In genomic region chr11:94346611-94347010, GRCm38 (mm10) we compare ENCODE assay signal across 12 mouse cellular contexts. TPM values are rescaled to one million over a fixed set of nuclear protein-coding genes. Genes with fewer than 3 reads are reported as not detected.
A peak's percentile ranks its signal among the peaks of the same experiment; 100 is the strongest.
DNase-seq lines count a peak whose midpoint lies in the region; ATAC-seq and TF ChIP-seq lines count a peak whose summit lies in the region.
"Had no signal": no experiment of that assay in that cellular context is flagged by ENCODE, and none has a peak within 500 bp of the region (broad histone marks: within the 10 kb centered on the region; RNA-seq: fewer than 3 reads in every experiment).

No protein-coding gene starts in this region.

- H3K27ac ChIP-seq in embryonic facial prominence, embryonic 14.5 days (replicated peaks; ENCODE audit: low read depth, low read length): no peak overlapping the region
- H3K27ac ChIP-seq in embryonic facial prominence, embryonic 10.5 days (replicated peaks): no peak overlapping the region
- H3K27ac ChIP-seq: hindbrain, embryonic 12.5 days had no signal

- no peak overlapping the region for H3K4me3 ChIP-seq in embryonic facial prominence, embryonic 14.5 days (ENCODE audit: low read depth, low read length)
- no peak overlapping the region for H3K4me3 ChIP-seq in embryonic facial prominence, embryonic 10.5 days
- H3K4me3 ChIP-seq in lung, adult 2 months (replicated peaks; ENCODE audit: extremely low read depth, low read depth, low read length): no peak overlapping the region
- H3K4me3 ChIP-seq: hindbrain, embryonic 12.5 days; megakaryocyte, embryonic 14.5 days had no signal

- H3K4me1 ChIP-seq in embryonic facial prominence, embryonic 14.5 days (ENCODE audit: control insufficient read depth, insufficient read depth, low read length): peaks cover 6% of the 10 kb centered on the region; the same call in 1 of the 2 replicates
- peaks cover 32% of the 10 kb centered on the region for H3K4me1 ChIP-seq in embryonic facial prominence, embryonic 10.5 days
- H3K4me1 ChIP-seq in lung, adult 2 months (ENCODE audit: control insufficient read depth, insufficient read depth, low read length): peaks cover 30% of the 10 kb centered on the region

- 53% methylated on average over 3 of the region's 3 CpGs for WGBS in embryonic facial prominence, embryonic 14.5 days
- 71% methylated on average over 3 of the region's 3 CpGs for WGBS in embryonic facial prominence, embryonic 10.5 days
- WGBS in lung, adult 2 months: 18% methylated on average over 3 of the region's 3 CpGs

- H3K9me3 ChIP-seq in embryonic facial prominence, embryonic 14.5 days (ENCODE audit: control insufficient read depth, low read length): no peaks in the 10 kb centered on the region
- H3K9me3 ChIP-seq in embryonic facial prominence, embryonic 10.5 days: no peaks in the 10 kb centered on the region
- H3K9me3 ChIP-seq: hindbrain, embryonic 12.5 days had no signal

- H3K4me2 ChIP-seq in embryonic facial prominence, embryonic 14.5 days (ENCODE audit: low read depth, low read length): no peak overlapping the region
- H3K4me2 ChIP-seq: hindbrain, embryonic 12.5 days had no signal

- H3K36me3 ChIP-seq in embryonic facial prominence, embryonic 14.5 days (ENCODE audit: control insufficient read depth, insufficient read depth, low read length): no peaks in the 10 kb centered on the region
- peaks cover 3% of the 10 kb centered on the region; the same call in 1 of the 2 replicates for H3K36me3 ChIP-seq in embryonic facial prominence, embryonic 10.5 days (replicated peaks)
- H3K36me3 ChIP-seq: hindbrain, embryonic 12.5 days had no signal

- no peak for ATAC-seq in embryonic facial prominence, embryonic 14.5 days (ENCODE audit: low read depth)
- no peak for ATAC-seq in frontal cortex, adult (ENCODE audit: low TSS enrichment)

- no peaks in the 10 kb centered on the region for H3K27me3 ChIP-seq in embryonic facial prominence, embryonic 14.5 days (replicated peaks; ENCODE audit: control insufficient read depth, insufficient read depth, low read length)
- peaks cover 13% of the 10 kb centered on the region; the same call in 1 of the 2 replicates for H3K27me3 ChIP-seq in embryonic facial prominence, embryonic 10.5 days (replicated peaks; ENCODE audit: low read depth, poor library complexity, severe bottlenecking)

- DNase-seq in embryonic facial prominence, embryonic 14.5 days (ENCODE audit: low spot score): peak; percentile 48
- DNase-seq in embryonic facial prominence, embryonic 10.5 days (ENCODE audit: low spot score): no peak
- DNase-seq in lung, adult 18-20 months: peak; percentile 58 to 74
- DNase-seq in lung, adult 2 months: no peak
- peak; percentile 72 for DNase-seq in adrenal gland, postnatal 10 days
- peak; percentile 52 for DNase-seq in ovary, postnatal 36 days (ENCODE audit: low spot score)
- DNase-seq in layer of hippocampus, adult 11-12 months (ENCODE audit: low spot score): no peak
- DNase-seq: cerebellum, postnatal 25 days; gastrocnemius, postnatal 36 days had no signal

- TF ChIP-seq CTCF in lung, adult 2 months (IDR thresholded peaks at IDR 0.05; ENCODE audit: insufficient read depth, low read length): no peak

- no peak for TF ChIP-seq POLR2A in lung, adult 2 months (IDR thresholded peaks at IDR 0.05; ENCODE audit: borderline replicate concordance, extremely low read depth, low read depth, low read length)

- H3K9ac ChIP-seq in embryonic facial prominence, embryonic 14.5 days (ENCODE audit: low read depth, low read length): no peak overlapping the region
- H3K9ac ChIP-seq: hindbrain, embryonic 12.5 days had no signal

RNA-seq across cellular contexts. Expression of gene Ankrd40, which starts 18.8 kb away (rescaled TPM):
- 24.0 and 28.4 TPM in 2 replicates for polyA plus RNA-seq in embryonic facial prominence, embryonic 14.5 days (2014; fragmentation: Nextera tagmentation; extraction: Ambion mirVana)
- 14.8 and 15.3 TPM in 2 replicates for polyA plus RNA-seq in embryonic facial prominence, embryonic 10.5 days (2016; fragmentation: Nextera tagmentation; extraction: Ambion mirVana)
- 193 and 235 TPM in 2 replicates for polyA plus RNA-seq in lung, adult 2 months (2012; rRNA removed)
- total RNA-seq in adrenal gland, postnatal 10 days (2021): 100 to 1,000 TPM; 110 to 130 TPM

RNA-seq across cellular contexts. Expression of gene Luc7l3, which starts 24.8 kb away (rescaled TPM):
- 88.8 and 91.4 TPM in 2 replicates for polyA plus RNA-seq in embryonic facial prominence, embryonic 14.5 days (2014; fragmentation: Nextera tagmentation; extraction: Ambion mirVana)
- 104 and 117 TPM in 2 replicates for polyA plus RNA-seq in embryonic facial prominence, embryonic 10.5 days (2016; fragmentation: Nextera tagmentation; extraction: Ambion mirVana)
- 10.0 and 16.1 TPM in 2 replicates for polyA plus RNA-seq in lung, adult 2 months (2012; rRNA removed)
- total RNA-seq in adrenal gland, postnatal 10 days (2021): 10 to 100 TPM; 48.8 to 77.4 TPM

RNA-seq across cellular contexts. Expression of gene Abcc3, which starts 46.2 kb away (rescaled TPM):
- polyA plus RNA-seq in embryonic facial prominence, embryonic 14.5 days (2014; fragmentation: Nextera tagmentation; extraction: Ambion mirVana): 1.3 and 2.2 TPM in 2 replicates
- polyA plus RNA-seq in embryonic facial prominence, embryonic 10.5 days (2016; fragmentation: Nextera tagmentation; extraction: Ambion mirVana): 0.23 and 0.24 TPM in 2 replicates
- 47.6 and 57.9 TPM in 2 replicates for polyA plus RNA-seq in lung, adult 2 months (2012; rRNA removed)
- 1 to 10 TPM; 6.4 to 8.3 TPM for total RNA-seq in adrenal gland, postnatal 10 days (2021)

Comparison
In these comparisons a context has a peak if more than half of its experiments do, and no peak if none do; other contexts are left out.
1. DNase-seq: peak in embryonic facial prominence, embryonic 14.5 days (single experiment), lung, adult 18-20 months (2 of 2), adrenal gland, postnatal 10 days (single experiment) and ovary, postnatal 36 days (single experiment); none in embryonic facial prominence, embryonic 10.5 days (single experiment), lung, adult 2 months (single experiment) and layer of hippocampus, adult 11-12 months (single experiment).
2. RNA of gene Abcc3, which starts 46.2 kb away (polyA plus RNA-seq): 47.6 to 57.9 TPM in lung, adult 2 months; 1.3 to 2.2 TPM in embryonic facial prominence, embryonic 14.5 days and 0.23 to 0.24 TPM in embryonic facial prominence, embryonic 10.5 days; every median in the first group is over 10 times any median in the second.